Mouse (Mus musculus): ENCODE results near the gene Tamm41. TPM values are rescaled to one million over a fixed set of nuclear protein-coding genes. Genes with fewer than 3 reads are reported as not detected.

Gene Tamm41
- polyA plus RNA-seq, 2 experiments = 39.8 to 60.8 TPM

GRCm38 (mm10) chr6:114982671-114983070 is 55.0 kb downstream of the Tamm41 start:
- DNase-seq (ENCODE audit: low spot score) (no peak), ATAC-seq (ENCODE audit: low FRiP score, low read depth) (no peak)
- H3K27me3 ChIP-seq (ENCODE audit: control insufficient read depth, insufficient read depth, low read length) = no peaks in the 10 kb centered on the region
- no peaks in the 10 kb centered on the region for H3K36me3 ChIP-seq (ENCODE audit: control insufficient read depth, insufficient read depth, low read length)
- H3K4me3 ChIP-seq (replicated peaks; ENCODE audit: low read length) = no peak overlapping the region
- H3K27ac ChIP-seq (replicated peaks; ENCODE audit: low read depth, low read length) = no peak overlapping the region
- 74% methylated on average over 7 of the region's 7 CpGs for WGBS
- TF ChIP-seq POLR2A (IDR thresholded peaks at IDR 0.05; ENCODE audit: borderline replicate concordance, extremely low read depth, insufficient read depth, insufficient read length) = no peak
- H3K9me3 ChIP-seq (ENCODE audit: control insufficient read depth, low read length) = no peaks in the 10 kb centered on the region
- no peaks in the 10 kb centered on the region for H3K4me1 ChIP-seq (ENCODE audit: control insufficient read depth, insufficient read depth, low read length)
- H3K4me2 ChIP-seq (replicated peaks; ENCODE audit: low read depth, low read length, severe bottlenecking) = no peak overlapping the region
- H3K9ac ChIP-seq (ENCODE audit: low read depth, low read length, severe bottlenecking) = no peak overlapping the region

GRCm38 (mm10) chr6:114979715-114980114 is 58.0 kb downstream of the Tamm41 start:
- H3K27me3 ChIP-seq (ENCODE audit: control insufficient read depth, insufficient read depth, low read length) = no peaks in the 10 kb centered on the region
- no peak overlapping the region for H3K4me2 ChIP-seq (replicated peaks; ENCODE audit: low read depth, low read length, severe bottlenecking)
- no peaks in the 10 kb centered on the region for H3K36me3 ChIP-seq (ENCODE audit: control insufficient read depth, insufficient read depth, low read length)
- H3K4me1 ChIP-seq (ENCODE audit: control insufficient read depth, insufficient read depth, low read length) = 0 out of 2 replicates have a peak, but pooled peaks cover 3% of the 10 kb centered on the region
- no peak overlapping the region for H3K27ac ChIP-seq (replicated peaks; ENCODE audit: low read depth, low read length)
- TF ChIP-seq POLR2A (IDR thresholded peaks at IDR 0.05; ENCODE audit: borderline replicate concordance, extremely low read depth, insufficient read depth, insufficient read length) = no peak
- H3K9ac ChIP-seq (ENCODE audit: low read depth, low read length, severe bottlenecking) = no peak overlapping the region
- no peak for DNase-seq (ENCODE audit: low spot score)
- H3K4me3 ChIP-seq (replicated peaks; ENCODE audit: low read length) = no peak overlapping the region
- WGBS = 86% methylated on average over 1 of the region's 1 CpGs
- no peaks in the 10 kb centered on the region for H3K9me3 ChIP-seq (ENCODE audit: control insufficient read depth, low read length)
- no peak for ATAC-seq (ENCODE audit: low FRiP score, low read depth)

GRCm38 (mm10) chr6:114976915-114977419 is 60.7 kb downstream of the Tamm41 start:
- DNase-seq (ENCODE audit: low spot score) = peak; percentile 27
- H3K9me3 ChIP-seq (ENCODE audit: control insufficient read depth, low read length) = no peaks in the 10 kb centered on the region
- H3K27ac ChIP-seq (replicated peaks; ENCODE audit: low read depth, low read length) = 0 out of 2 replicates have a peak overlapping the region, but pooled peaks have one; percentile 4
- no peaks in the 10 kb centered on the region for H3K36me3 ChIP-seq (ENCODE audit: control insufficient read depth, insufficient read depth, low read length)
- 0 out of 2 replicates have a peak, but pooled peaks cover 3% of the 10 kb centered on the region for H3K4me1 ChIP-seq (ENCODE audit: control insufficient read depth, insufficient read depth, low read length)
- no peak overlapping the region for H3K4me2 ChIP-seq (replicated peaks; ENCODE audit: low read depth, low read length, severe bottlenecking)
- H3K4me3 ChIP-seq (replicated peaks; ENCODE audit: low read length) = no peak overlapping the region
- no peaks in the 10 kb centered on the region for H3K27me3 ChIP-seq (ENCODE audit: control insufficient read depth, insufficient read depth, low read length)
- H3K9ac ChIP-seq (ENCODE audit: low read depth, low read length, severe bottlenecking) = no peak overlapping the region
- 59% methylated on average over 7 of the region's 7 CpGs for WGBS
- ATAC-seq (ENCODE audit: low FRiP score, low read depth) = no peak
- TF ChIP-seq POLR2A (IDR thresholded peaks at IDR 0.05; ENCODE audit: borderline replicate concordance, extremely low read depth, insufficient read depth, insufficient read length) = no peak

GRCm38 (mm10) chr6:114974331-114974730 is 63.3 kb downstream of the Tamm41 start:
- no peaks in the 10 kb centered on the region for H3K27me3 ChIP-seq (ENCODE audit: control insufficient read depth, insufficient read depth, low read length)
- no peak for DNase-seq (ENCODE audit: low spot score)
- 0 out of 2 replicates have a peak, but pooled peaks cover 6% of the 10 kb centered on the region for H3K4me1 ChIP-seq (ENCODE audit: control insufficient read depth, insufficient read depth, low read length)
- no peak for ATAC-seq (ENCODE audit: low FRiP score, low read depth)
- H3K9me3 ChIP-seq (ENCODE audit: control insufficient read depth, low read length) = no peaks in the 10 kb centered on the region
- no peak for TF ChIP-seq POLR2A (IDR thresholded peaks at IDR 0.05; ENCODE audit: borderline replicate concordance, extremely low read depth, insufficient read depth, insufficient read length)
- no peak overlapping the region for H3K4me3 ChIP-seq (replicated peaks; ENCODE audit: low read length)
- WGBS = 95% methylated on average over 1 of the region's 1 CpGs
- H3K4me2 ChIP-seq (replicated peaks; ENCODE audit: low read depth, low read length, severe bottlenecking) = no peak overlapping the region
- no peak overlapping the region for H3K9ac ChIP-seq (ENCODE audit: low read depth, low read length, severe bottlenecking)
- H3K27ac ChIP-seq (replicated peaks; ENCODE audit: low read depth, low read length) = no peak overlapping the region
- no peaks in the 10 kb centered on the region for H3K36me3 ChIP-seq (ENCODE audit: control insufficient read depth, insufficient read depth, low read length)

- no peak for DNase-seq (ENCODE audit: low spot score)
- Histone ChIP-seq H3K9me3 (ENCODE audit: control insufficient read depth, low read length) (no peaks in the 10 kb centered on the region), H3K4me1 (ENCODE audit: control insufficient read depth, insufficient read depth, low read length) (0 out of 2 replicates have a peak, but pooled peaks cover 6% of the 10 kb centered on the region), H3K4me3 (replicated peaks; ENCODE audit: low read length) (no peak overlapping the region), H3K4me2 (replicated peaks; ENCODE audit: low read depth, low read length, severe bottlenecking) (no peak overlapping the region), H3K36me3 (ENCODE audit: control insufficient read depth, insufficient read depth, low read length) (no peaks in the 10 kb centered on the region), H3K9ac (ENCODE audit: low read depth, low read length, severe bottlenecking) (no peak overlapping the region), H3K27me3 (ENCODE audit: control insufficient read depth, insufficient read depth, low read length) (no peaks in the 10 kb centered on the region), H3K27ac (replicated peaks; ENCODE audit: low read depth, low read length) (no peak overlapping the region)
- TF ChIP-seq POLR2A (IDR thresholded peaks at IDR 0.05; ENCODE audit: borderline replicate concordance, extremely low read depth, insufficient read depth, insufficient read length) = no peak
- ATAC-seq (ENCODE audit: low FRiP score, low read depth) = no peak
- WGBS = 75% methylated on average over 1 of the region's 1 CpGs
These were observed 64.7 kb downstream of the Tamm41 start for GRCm38 (mm10) chr6:114972988-114973387.

Measured in limb, embryonic 14.5 days (tissue).